Mouse (Mus musculus) spleen, adult 2 months (tissue): ENCODE measurements at regions not wholly inside any gene's neighbourhood (a gene's known extent, or its start where the extent isn't known, plus 50 kb on each side); places are given as distances from the start of the nearest gene placed in this dataset.

Experiments
- DNase-seq, 2 experiments: peaks; one replicate each; pipeline versions ENCODE4 v3.0.0 to v3.0.0-alpha.2; 2012 to 2021; ENCODE audit warnings: low spot score in 2 of 2, low read depth in 1 of 2
- H3K27ac ChIP-seq: fragments of 200-500 bp; 2 replicates; pipeline ENCODE4 v1.5.1; 2012; ENCODE audit warnings: low read length, inconsistent platforms; ENCODE audit not compliant: insufficient read depth
- H3K27me3 ChIP-seq: fragments of 200-500 bp; 2 replicates; pipeline ENCODE4 v1.6.1; 2012; ENCODE audit warnings: mild to moderate bottlenecking, moderate library complexity, low read length, inconsistent platforms; ENCODE audit not compliant: control insufficient read depth, insufficient read depth
- H3K36me3 ChIP-seq: fragments of 200-500 bp; 2 replicates; pipeline ENCODE4 v1.6.1; 2012; ENCODE audit warnings: mild to moderate bottlenecking, low read length, inconsistent platforms; ENCODE audit not compliant: control insufficient read depth, insufficient read depth
- H3K4me1 ChIP-seq: fragments of 200-500 bp; 2 replicates; pipeline ENCODE4 v1.6.1; 2011; ENCODE audit warnings: inconsistent platforms; ENCODE audit not compliant: control insufficient read depth, insufficient read depth, insufficient read length
- H3K4me3 ChIP-seq: fragments of 200-500 bp; 2 replicates; pipeline ENCODE4 v1.5.1; 2011; ENCODE audit warnings: mild to moderate bottlenecking, inconsistent platforms; ENCODE audit not compliant: insufficient read depth, insufficient read length; ENCODE audit errors: extremely low read depth
- CTCF ChIP-seq: fragments of 200-500 bp; IDR thresholded peaks from 2 replicates; pipeline ENCODE4 v1.5.1; 2011; ENCODE audit warnings: mild to moderate bottlenecking, inconsistent platforms; ENCODE audit not compliant: insufficient read depth, insufficient read length, insufficient replicate concordance; ENCODE audit errors: extremely low read depth
- POLR2A ChIP-seq: fragments of 200-500 bp; IDR thresholded peaks from 2 replicates; pipeline ENCODE4 v1.6.1; 2011; ENCODE audit warnings: low read depth, low read length, inconsistent platforms
- WGBS: fragments of 180-500 bp; shearing (Covaris S2); methylation state at CpG from one replicate; pipeline ENCODE4 v1.1.7; 2018; 5-methylcytosine and 5-hydroxymethylcytosine counted together

GRCm38 (mm10) chr16:77239176-77239790, 225.8 kb downstream of the Usp25 start:
- H3K27me3 ChIP-seq, result no peaks in the 10 kb centered on the region
- H3K36me3 ChIP-seq, result no peaks in the 10 kb centered on the region
- no peak for DNase-seq
- H3K4me3 ChIP-seq, result no peak overlapping the region
- no peak overlapping the region for H3K27ac ChIP-seq
- TF ChIP-seq CTCF (no peak), POLR2A (no peak)
- no peaks in the 10 kb centered on the region for H3K4me1 ChIP-seq
- WGBS, result 88% methylated on average over 9 of the region's 9 CpGs

DNA sequence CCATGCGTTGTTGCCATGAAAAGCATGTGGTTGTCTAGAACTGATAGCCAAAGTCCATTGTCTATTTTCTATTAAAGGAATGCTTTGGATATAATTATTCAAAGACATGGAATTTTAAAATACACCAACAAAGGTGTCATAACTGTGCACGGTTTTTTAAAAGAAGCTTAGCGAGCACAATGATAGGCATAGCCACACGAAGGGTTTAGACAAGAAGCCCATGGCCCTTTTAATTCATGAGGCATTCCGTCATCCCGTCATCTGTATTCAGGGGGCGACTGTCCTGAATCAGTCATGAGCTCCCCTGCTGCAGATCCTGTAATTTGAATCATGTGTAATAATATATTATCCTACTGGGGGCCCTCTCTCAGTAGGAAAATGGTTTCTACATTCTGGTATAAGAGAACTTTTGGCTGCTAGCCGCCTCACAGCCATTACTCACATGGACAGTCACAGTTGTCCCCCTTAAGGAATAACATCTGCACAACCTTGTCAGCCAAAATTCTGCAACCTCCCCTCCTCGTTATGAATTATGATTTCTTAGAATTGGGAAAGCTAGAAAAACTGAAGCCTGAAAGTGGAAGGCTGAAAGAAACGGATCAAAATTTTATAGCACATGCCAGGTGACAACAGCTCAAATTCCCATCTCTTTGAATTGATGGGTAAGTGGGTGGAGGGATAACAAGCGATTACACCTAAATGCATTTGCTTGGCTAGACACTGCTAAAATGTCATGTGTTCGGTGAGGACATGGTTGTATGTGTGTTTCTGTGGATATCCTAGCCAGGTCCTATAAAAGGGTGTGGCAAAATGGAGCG, 225.1 kb downstream of the Usp25 start:
- no peaks in the 10 kb centered on the region for H3K4me1 ChIP-seq
- WGBS, result 88% methylated on average over 13 of the region's 13 CpGs
- no peaks in the 10 kb centered on the region for H3K27me3 ChIP-seq
- no peak overlapping the region for H3K27ac ChIP-seq
- H3K36me3 ChIP-seq, result no peaks in the 10 kb centered on the region
- DNase-seq, result no peak
- TF ChIP-seq POLR2A (no peak), CTCF (no peak)
- H3K4me3 ChIP-seq, result no peak overlapping the region

- TF ChIP-seq POLR2A (no peak), CTCF (no peak)
- Histone ChIP-seq H3K4me1 (no peaks in the 10 kb centered on the region), H3K36me3 (no peaks in the 10 kb centered on the region), H3K27ac (no peak overlapping the region), H3K27me3 (no peaks in the 10 kb centered on the region), H3K4me3 (no peak overlapping the region; the same call in 1 of the 2 replicates)
- no peak for DNase-seq
- WGBS, result 87% methylated on average over 7 of the region's 7 CpGs
These were observed 224.3 kb downstream of the Usp25 start for GRCm38 (mm10) chr16:77237631-77238357.

GRCm38 (mm10) chr16:77237272-77237603, 223.7 kb downstream of the Usp25 start:
- no peaks in the 10 kb centered on the region for H3K4me1 ChIP-seq
- H3K36me3 ChIP-seq, result no peaks in the 10 kb centered on the region
- H3K27me3 ChIP-seq, result no peaks in the 10 kb centered on the region
- H3K4me3 ChIP-seq, result no peak overlapping the region
- 88% methylated on average over 2 of the region's 2 CpGs for WGBS
- DNase-seq, result no peak
- H3K27ac ChIP-seq, result no peak overlapping the region
- TF ChIP-seq CTCF (no peak), POLR2A (no peak)

DNA sequence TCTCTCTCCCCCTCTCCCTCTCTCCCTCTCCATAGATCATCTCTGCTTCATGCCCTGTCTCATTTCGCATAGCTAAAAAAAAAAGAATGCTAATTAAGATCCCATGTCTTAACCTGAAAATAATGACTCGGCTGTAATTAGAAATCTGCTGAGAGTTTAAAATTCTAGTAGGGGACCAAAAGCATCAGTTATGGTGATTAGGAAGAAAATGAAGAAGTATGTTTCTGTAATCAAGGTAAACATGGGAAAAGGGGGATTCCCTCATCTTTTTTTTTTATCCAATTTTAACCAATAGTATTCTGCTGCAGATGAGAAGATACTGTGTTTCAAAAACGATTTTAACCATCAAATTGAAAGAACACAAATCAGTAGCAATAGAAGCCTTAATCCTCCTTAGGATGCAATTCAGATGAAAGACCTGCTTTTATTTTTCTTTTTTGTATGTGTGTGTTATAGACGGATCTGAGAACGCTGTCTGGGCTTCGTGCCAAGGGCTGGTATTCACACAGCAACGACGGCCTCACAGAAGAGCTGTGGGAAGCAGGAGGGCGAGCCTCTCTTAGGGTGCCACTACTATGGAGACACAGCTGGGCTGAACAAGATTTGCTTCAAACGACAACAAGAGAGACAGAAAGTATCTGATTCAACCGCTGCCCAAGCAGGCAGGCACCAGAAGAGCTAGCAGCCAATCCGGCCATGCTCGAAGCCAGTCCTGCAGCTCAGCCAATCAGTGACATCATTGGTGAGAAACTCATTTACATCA, 223.2 kb downstream of the Usp25 start:
- no peak overlapping the region; the same call in 1 of the 2 replicates for H3K4me3 ChIP-seq
- TF ChIP-seq CTCF, result no peak
- TF ChIP-seq POLR2A, result no peak
- H3K36me3 ChIP-seq, result no peaks in the 10 kb centered on the region
- no peak for DNase-seq
- H3K4me1 ChIP-seq, result no peaks in the 10 kb centered on the region
- H3K27ac ChIP-seq, result no peak overlapping the region
- no peaks in the 10 kb centered on the region for H3K27me3 ChIP-seq
- WGBS, result 46% methylated on average over 13 of the region's 13 CpGs

DNA sequence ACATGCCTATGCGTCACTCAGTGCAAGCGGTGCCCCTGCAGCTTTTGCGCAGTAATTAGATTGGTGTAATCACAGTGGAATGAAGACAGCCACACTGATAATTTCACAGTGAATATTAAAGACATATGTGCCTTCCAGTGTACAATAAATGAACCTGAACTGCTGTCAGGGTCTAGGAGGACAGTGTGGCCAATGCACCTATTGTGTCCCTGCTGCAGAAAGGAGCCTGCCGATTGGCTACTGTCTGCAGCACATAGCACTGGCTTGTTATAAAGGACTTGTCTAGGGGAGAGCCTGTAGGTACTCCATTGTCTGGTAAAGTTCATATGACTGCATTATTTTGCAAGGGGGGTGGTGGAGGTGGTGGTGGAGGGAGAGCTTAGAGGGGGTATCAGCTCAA, 222.5 kb downstream of the Usp25 start:
- no peak for DNase-seq
- Histone ChIP-seq H3K4me3 (no peak overlapping the region), H3K36me3 (no peaks in the 10 kb centered on the region), H3K4me1 (no peaks in the 10 kb centered on the region), H3K27me3 (no peaks in the 10 kb centered on the region), H3K27ac (no peak overlapping the region)
- no peak for TF ChIP-seq CTCF
- no peak for TF ChIP-seq POLR2A
- 97% methylated on average over 4 of the region's 4 CpGs for WGBS
